Mouse (Mus musculus) frontal cortex, postnatal 36 days (tissue): ENCODE measurements around the gene Ptbp1.

Source experiments
- DNase-seq, 2 experiments: peaks; one replicate each; pipeline ENCODE4 v3.0.0; 2022; ENCODE audit warnings: low spot score in 2 of 2

The Ptbp1 gene

DNA sequence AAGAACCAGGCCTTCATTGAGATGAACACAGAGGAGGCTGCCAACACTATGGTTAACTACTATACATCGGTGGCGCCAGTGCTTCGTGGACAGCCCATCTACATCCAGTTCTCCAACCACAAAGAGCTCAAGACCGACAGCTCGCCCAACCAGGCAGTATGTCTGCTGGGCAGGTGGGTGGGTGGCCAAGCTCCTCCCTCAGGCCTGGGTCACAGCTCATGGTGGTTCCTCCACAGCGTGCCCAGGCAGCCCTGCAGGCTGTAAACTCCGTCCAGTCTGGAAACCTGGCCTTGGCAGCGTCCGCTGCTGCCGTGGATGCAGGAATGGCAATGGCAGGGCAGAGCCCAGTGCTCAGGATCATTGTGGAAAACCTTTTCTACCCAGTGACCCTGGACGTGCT is 4.9 kb downstream of the Ptbp1 start:
- no peak for DNase-seq

- no peak for DNase-seq
Measured at GRCm38 (mm10) chr10:79860079-79860911, 6.1 kb downstream of the Ptbp1 start.

DNA sequence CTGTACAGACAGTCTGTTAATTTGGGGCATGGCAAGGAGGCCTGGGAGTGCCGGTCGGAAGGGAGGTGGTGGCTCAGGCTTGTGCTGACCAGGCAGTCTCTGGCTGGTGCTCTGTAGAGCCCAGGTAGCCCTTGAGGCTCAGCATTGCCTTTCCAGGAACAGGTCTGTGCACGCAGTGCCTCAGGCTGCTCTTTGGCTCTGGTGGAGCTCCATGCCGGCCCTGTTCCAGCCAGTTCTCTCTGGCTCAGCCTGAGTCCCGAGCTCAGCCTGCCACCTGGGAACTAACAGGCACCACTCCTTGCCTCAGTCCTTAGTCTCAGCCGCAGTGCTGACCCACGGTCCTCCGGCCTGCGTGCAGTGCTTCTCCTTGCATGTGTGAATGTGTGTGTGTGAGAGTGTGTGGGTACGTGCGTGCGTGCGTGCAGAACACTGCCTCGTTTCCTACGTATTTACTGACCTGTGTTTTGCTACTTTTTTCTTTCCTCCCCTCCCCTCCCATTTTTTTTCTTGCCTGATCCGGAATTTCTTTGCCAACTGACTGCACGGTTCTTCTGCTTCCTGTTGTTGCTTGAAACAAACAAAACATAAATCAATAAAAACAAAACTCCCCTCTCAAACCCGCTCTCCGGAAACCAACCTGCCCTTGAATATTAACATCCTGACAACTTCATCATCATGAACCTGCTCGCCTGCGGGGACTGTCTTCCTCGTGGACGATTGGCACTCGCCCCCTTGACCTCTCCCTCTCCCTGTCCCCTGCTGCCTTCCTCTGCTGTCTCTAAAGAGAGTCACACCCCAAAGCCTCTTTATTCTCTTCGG is 7.2 kb downstream of the Ptbp1 start:
- DNase-seq = no peak

DNA sequence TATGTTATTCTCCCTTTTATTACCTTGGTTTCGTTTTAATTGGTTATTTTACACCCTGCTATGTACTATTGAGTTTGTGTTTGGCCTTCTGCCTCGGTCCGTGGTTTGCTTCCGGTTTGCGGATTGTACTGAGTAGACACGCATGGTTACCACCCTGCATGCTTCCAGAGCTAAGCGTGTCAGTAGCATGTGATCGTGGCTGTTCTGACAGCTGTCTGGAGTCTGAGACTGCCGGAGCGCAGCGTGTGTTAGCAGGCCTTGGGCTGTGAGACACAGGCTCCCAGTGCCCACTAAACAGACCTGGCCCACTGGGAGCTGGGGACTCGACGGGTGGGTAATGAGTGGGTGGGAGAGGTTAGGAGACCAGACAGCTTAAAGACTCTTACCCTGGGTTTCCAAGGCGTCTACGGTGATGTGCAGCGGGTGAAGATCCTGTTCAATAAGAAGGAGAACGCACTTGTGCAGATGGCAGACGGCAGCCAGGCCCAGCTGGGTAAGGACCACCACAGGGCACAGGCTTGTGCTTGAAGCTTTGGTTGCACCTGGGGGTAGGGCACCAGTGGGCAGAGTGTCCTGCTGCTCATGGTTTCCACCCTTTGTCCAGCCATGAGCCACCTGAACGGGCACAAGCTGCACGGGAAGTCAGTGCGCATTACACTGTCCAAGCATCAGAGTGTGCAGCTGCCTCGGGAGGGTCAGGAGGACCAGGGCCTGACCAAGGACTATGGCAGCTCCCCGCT is 8.0 kb downstream of the Ptbp1 start:
- no peak for DNase-seq

DNA sequence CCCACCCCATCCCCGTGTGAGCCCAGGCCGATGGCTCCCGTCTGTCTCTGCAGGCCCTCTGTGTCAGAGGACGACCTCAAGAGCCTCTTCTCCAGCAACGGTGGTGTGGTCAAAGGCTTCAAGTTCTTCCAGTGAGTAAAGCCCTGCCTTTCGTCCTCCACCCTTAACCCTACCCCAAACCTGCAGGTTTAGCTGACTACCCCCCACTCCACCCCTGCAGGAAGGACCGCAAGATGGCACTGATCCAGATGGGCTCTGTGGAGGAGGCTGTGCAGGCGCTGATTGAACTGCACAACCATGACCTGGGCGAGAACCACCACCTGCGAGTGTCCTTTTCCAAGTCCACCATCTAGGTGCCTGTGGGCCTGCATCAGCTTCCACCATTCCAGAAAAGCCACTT is 8.7 kb downstream of the Ptbp1 start:
- no peak for DNase-seq

DNA sequence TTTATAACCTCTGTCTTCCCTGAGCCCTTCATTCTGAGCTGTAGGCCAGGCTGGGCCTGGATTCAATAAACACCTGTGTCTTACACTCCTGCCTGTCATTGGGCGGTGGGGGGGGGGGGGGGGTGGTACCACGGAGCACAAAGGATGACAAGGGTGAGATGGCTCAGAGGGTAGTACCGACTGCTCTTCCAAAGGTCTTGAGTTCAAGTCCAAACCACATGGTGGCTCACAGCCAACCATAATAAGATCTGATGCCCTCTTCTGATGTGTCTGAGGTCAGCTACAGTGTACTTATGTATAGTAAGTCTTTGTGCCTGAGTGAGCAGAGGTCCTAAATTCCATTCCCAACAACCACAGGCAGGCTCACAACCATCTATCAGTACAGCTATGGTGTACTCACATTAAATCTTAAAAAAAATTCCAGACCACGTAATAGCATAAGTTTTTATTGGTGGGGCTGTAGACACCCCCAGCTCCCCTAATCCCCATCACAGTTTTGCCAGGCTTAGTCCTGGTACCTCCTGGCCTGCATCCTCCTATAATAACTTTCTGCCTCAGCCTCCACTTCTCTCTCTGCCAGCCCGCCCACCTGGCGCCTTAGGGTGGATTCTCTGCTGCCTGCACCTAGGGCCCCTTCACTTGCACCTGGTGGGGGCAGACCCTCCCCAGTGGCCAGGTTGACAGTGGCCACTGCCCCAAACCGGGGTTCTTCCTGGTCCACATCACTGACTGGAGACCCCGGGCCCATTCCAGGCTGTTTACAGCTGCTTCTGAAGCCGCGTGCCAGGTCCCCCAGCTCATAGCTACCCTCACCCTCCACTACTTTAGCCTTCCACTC is 10.3 kb downstream of the Ptbp1 start:
- DNase-seq = no peak

GRCm38 (mm10) chr10:79865189-79865601 is 11.0 kb downstream of the Ptbp1 start:
- no peak for DNase-seq

DNA sequence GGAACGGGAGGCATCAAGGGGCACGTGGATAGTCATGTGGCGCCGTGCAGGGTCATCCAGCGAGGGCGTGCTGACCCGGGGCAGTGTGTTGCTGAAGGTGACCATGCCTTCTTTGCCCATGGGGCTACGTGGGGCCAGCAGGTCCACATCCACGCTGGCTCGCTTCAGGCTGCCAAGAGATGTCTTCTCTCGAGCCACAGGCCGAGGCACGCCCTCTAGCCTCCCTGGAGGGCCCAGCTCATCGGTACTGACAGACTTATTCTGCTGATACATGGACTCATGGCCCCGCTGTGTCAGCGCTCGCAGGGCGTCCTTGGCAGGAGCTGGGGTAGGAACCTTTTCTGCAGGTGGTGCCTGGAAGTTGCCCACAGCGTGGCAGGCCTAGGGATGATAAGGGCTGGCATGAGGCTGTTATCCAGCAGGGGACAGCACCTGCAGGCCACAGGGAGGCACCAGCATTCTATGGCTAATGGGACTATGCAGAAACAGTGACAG is 11.6 kb downstream of the Ptbp1 start:
- DNase-seq = no peak

DNA sequence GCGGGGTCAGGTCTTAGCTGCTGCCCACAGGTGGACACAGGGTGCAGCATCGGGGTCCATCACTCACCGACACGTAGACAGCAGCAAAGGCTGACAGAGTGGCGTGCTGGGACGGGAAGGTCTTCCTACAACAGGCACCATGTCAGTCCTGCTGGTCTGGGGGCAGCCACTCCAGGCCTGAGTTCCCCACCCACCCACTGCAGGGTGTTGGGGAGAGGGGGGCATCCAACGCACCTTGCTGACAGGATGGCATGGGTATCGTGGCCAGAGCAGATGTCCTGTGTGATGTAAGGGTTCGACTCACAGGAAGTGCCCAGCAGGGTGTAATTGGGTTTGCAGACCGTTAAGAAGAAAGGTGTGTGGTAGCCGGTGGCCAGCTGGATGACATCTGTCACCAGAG is 12.4 kb downstream of the Ptbp1 start:
- DNase-seq = no peak

- DNase-seq = no peak
Measured at GRCm38 (mm10) chr10:79871845-79872244, 17.6 kb downstream of the Ptbp1 start.

DNA sequence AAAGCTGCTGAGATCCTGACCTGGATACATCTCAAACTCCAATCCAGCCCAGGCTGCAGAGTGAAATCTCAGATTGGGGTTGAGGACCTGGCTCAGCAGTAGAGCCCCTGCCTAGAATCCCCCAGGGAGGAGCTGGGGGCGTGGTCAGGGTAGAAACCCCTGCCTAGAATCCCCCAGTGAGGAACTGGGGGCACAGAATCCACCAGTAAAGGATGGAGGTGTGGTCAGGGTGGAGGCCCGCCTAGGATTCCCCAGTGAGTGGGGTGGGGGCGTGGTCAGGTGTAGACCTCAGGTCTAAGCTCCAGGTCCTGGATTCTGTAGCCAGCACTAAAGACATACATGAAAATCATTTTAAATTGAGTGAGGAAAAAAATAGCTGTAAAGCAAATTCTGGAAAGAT is 18.6 kb downstream of the Ptbp1 start:
- no peak for DNase-seq

DNA sequence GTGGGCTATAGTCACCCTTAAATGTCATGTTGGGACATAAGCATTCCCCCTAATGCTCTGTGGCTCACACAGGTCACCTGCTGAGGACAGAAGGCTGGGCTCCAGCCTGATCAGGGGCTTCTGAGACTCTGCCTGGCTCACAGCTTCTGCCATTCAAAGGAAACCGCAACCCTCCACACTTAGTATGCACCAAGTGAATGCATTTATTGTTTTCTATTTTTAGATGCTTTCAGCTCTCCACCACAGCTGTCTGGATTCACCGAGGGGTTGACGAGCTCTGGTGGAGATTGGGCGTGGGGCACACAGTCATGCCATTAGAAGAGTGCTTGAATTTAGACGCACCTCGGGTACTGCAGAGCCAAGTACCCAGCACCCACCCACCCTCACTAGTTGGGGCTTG is 19.1 kb downstream of the Ptbp1 start:
- DNase-seq = no peak

- DNase-seq = no peak
Measured at GRCm38 (mm10) chr10:79873715-79874289, 19.6 kb downstream of the Ptbp1 start.

- DNase-seq = no peak
Measured at GRCm38 (mm10) chr10:79874290-79874862, 20.1 kb downstream of the Ptbp1 start, which contains the start of the genes Prtn3 and Plppr3. TSS of gene Prtn3 (plus strand) at chr10:79874476. TSS of gene Plppr3 (minus strand) at chr10:79874634.

DNA sequence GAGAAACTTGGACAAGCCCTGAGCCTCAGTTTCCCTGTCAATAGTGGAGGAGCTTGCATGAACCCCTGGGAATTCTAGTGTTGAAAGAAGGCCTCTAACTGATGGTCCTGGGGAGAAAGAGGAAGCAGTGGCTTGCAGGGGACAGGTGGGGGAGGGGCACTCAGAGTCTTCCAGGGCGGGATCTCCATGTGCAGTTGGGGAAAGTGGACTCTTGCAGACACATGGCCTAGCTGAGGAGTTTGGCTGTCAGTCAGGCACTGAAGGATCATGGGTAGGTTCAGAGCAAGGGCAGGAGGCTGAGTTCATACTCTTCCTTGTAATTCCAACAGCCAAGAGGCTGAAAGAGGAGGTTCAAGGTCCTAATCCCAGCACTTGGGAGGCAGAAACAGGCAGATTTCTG is 22.9 kb downstream of the Ptbp1 start:
- no peak for DNase-seq

GRCm38 (mm10) chr10:79877757-79878156 is 23.5 kb downstream of the Ptbp1 start:
- no peak for DNase-seq

DNA sequence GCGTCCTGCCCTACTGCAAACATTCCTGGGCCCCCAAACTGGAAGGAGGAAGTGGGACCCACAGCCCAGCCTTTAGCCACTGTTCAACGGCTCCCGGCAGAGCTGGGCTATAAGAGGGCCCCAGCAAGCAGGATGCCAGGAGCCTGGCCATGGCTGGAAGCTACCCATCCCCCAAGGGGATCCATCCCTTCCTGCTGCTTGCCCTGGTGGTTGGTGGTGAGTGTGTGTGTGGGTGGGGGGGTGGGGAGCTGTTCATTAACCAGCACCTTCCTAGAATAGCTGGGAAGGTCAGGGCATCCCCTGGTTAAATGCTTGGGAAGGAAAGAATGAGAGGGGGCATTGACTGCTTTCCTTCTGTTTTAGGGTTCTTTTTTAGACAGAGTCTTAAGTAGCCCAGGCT is 25.3 kb downstream of the Ptbp1 start:
- no peak for DNase-seq

DNA sequence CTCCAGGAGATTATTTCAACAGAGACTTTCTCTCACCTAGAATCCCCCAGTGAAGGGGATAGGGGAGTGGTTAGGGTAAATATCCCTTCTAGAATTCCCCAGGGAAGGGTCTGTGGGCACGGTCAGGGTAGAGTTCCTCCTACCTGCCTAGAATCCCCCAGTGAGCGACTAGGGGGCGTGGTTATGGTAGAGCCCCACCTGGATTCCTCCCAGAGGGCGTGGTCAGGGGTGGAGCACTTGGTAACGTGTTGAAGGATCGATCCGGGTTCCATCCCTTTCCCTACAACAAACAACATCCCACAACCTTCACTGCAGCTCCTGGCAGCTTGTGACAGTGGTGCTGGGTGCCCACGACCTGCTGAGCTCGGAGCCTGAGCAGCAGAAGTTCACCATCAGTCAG is 26.5 kb downstream of the Ptbp1 start:
- DNase-seq = no peak

DNA sequence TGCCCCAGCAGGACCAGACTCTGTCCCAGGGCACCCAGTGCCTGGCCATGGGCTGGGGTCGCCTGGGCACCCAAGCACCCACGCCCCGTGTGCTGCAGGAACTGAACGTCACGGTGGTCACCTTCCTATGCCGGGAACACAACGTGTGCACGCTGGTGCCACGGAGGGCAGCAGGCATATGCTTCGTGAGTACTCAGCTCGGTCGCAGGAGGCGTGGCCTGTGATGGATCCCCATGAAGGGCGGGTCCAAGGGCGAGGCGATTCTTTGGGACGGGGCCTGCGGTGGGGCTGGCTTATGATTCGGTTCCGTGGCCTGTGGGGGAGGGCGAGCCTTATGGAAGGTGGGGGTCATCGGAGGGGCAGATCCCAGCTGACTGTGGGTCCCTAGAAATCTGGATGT is 27.8 kb downstream of the Ptbp1 start:
- DNase-seq = no peak

GRCm38 (mm10) chr10:79883297-79884084 is 29.3 kb downstream of the Ptbp1 start:
- DNase-seq = peak; percentile 80 to 86
